Mouse (Mus musculus) bone marrow, adult 2 months (tissue): ENCODE results near the gene Zfp335.

Source experiments
- CTCF ChIP-seq: fragments of 200-500 bp; IDR thresholded peaks from 2 replicates; pipeline ENCODE4 v1.5.1; 2011; ENCODE audit warnings: low read length, control low read depth; ENCODE audit not compliant: control insufficient read depth, insufficient read depth
- POLR2A ChIP-seq: fragments of 200-500 bp; IDR thresholded peaks from 2 replicates; pipeline ENCODE4 v1.6.1; 2011; ENCODE audit warnings: low read depth, mild to moderate bottlenecking, control low read depth, low read length, borderline replicate concordance; ENCODE audit not compliant: control insufficient read depth

- TF ChIP-seq POLR2A: no peak
- TF ChIP-seq CTCF: peak; percentile 35; the same call in 1 of the 2 replicates
These were observed 40.2 kb upstream of the Zfp335 start for GRCm38 (mm10) chr2:164951745-164952144.
